Mouse (Mus musculus) kidney, embryonic 14.5 days (tissue): Measurements from ENCODE around the gene Itm2b. TPM values are rescaled to one million over a fixed set of nuclear protein-coding genes. Genes with fewer than 3 reads are reported as not detected.
A peak's percentile ranks its signal among the peaks of the same experiment; 100 is the strongest.

Experiments
- ATAC-seq: fragments of 200-750 bp; cut with Nextera tagmentation; 2 replicates; pipeline ENCODE4 v1.8.0; 2017; ENCODE audit warnings: moderate number of reproducible peaks, mild to moderate bottlenecking, moderate TSS enrichment, moderate library complexity; ENCODE audit not compliant: low FRiP score, low TSS enrichment
- H3K27ac ChIP-seq: fragments of 300-500 bp; sonication (generic); 2 replicates; pipeline ENCODE4 v1.5.1; 2014; ENCODE audit warnings: low read depth, mild to moderate bottlenecking, low read length, moderate library complexity, mixed read lengths
- H3K27me3 ChIP-seq: fragments of 300-500 bp; sonication (generic); 2 replicates; pipeline ENCODE4 v1.6.1; 2014; ENCODE audit warnings: mild to moderate bottlenecking, low read length; ENCODE audit not compliant: control insufficient read depth, insufficient read depth
- H3K36me3 ChIP-seq: fragments of 300-500 bp; sonication (generic); 2 replicates; pipeline ENCODE4 v1.6.1; 2014; ENCODE audit warnings: low read length, mixed read lengths; ENCODE audit not compliant: control insufficient read depth, insufficient read depth
- H3K4me1 ChIP-seq: fragments of 300-500 bp; sonication (generic); 2 replicates; pipeline ENCODE4 v1.6.1; 2014; ENCODE audit warnings: low read length, mixed read lengths; ENCODE audit not compliant: control insufficient read depth, insufficient read depth
- H3K4me2 ChIP-seq: fragments of 300-500 bp; sonication (generic); replicated peaks from 2 replicates; pipeline ENCODE4 v1.6.1; 2014; ENCODE audit warnings: low read depth, mild to moderate bottlenecking, low read length
- H3K4me3 ChIP-seq: fragments of 300-500 bp; sonication (generic); 2 replicates; pipeline ENCODE4 v1.5.1; 2014; ENCODE audit warnings: mild to moderate bottlenecking, low read length
- H3K9ac ChIP-seq: fragments of 300-500 bp; sonication (generic); 2 replicates; pipeline ENCODE4 v1.6.1; 2014; ENCODE audit warnings: low read depth, mild to moderate bottlenecking, low read length, moderate library complexity
- H3K9me3 ChIP-seq: fragments of 300-500 bp; sonication (generic); 2 replicates; pipeline ENCODE4 v1.6.1; 2016; ENCODE audit warnings: low read length; ENCODE audit not compliant: control insufficient read depth
- WGBS: fragments of 180-500 bp; shearing (Covaris S2); extraction: QIAGEN DNeasy Blood & Tissue Kit; methylation state at CpG from one replicate; pipeline ENCODE4 v1.1.7; 2014; 5-methylcytosine and 5-hydroxymethylcytosine counted together
- polyA plus RNA-seq: library from polyadenylated mRNA; unstranded; fragments of >200 nt; fragmentation: Nextera tagmentation; extraction: Ambion mirVana; gene quantifications from 2 replicates; pipeline ENCODE4 v1.2.1, GENCODE M21; 2014

Itm2b gene
- 796 and 844 TPM in 2 replicates for polyA plus RNA-seq

DNA sequence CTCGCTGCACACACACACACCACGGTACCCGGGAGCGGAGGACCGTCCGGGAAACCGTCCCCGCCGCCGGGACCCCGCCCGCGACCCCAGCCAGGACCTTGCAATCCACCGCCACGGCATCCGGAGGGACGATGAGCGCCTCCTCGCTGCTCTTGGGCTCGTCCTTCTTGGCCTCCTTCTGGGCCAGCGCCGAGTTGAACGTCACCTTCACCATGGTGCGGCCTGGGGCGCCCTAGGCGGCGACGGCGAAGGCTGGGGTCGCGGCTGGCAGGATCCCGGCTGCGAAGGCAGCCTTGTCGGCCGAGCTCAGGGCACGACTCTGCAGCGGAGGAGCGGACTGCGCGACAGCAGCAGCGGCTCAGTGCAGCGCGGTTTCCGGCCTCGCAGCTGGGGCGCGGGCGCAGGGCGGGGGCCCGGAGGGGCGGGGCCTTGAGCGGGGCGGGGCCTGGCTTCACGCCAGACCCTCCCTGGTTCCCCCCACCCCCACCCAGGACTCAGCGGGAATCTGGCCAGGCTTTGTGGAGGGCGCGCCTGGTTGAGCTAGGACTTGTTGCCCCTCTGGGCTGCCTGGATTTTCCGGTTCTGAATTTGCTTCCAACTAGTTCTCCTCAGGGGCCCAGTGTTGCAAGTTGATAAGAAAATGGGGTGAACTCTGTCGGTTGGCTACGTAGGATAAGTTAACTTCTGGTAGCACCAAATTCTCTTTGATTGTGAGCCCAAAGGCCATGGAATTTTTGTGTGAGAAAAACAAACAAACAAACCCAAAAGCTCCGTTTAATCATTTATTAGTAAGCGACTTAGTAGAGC lies at the start of gene Itm2b:
Gene Itm2b (minus strand): TSS at position 377 of the 807 bp plus-strand sequence.
- Histone ChIP-seq H3K36me3 (peaks cover 9% of the 10 kb centered on the region), H3K4me1 (peaks cover 17% of the 10 kb centered on the region; the same call in 1 of the 2 replicates), H3K9ac (peak within 1 kb of the TSS; percentile 95), H3K4me3 (peak within 1 kb of the TSS; percentile 87), H3K4me2 (peak within 1 kb of the TSS; percentile 70), H3K27me3 (no peaks in the 10 kb centered on the region), H3K27ac (peak within 1 kb of the TSS; percentile 95), H3K9me3 (0 out of 2 replicates have a peak, but pooled peaks cover 2% of the 10 kb centered on the region)
- peak; percentile 96 for ATAC-seq
- under 1% methylated on average over 58 of the region's 62 CpGs for WGBS

DNA sequence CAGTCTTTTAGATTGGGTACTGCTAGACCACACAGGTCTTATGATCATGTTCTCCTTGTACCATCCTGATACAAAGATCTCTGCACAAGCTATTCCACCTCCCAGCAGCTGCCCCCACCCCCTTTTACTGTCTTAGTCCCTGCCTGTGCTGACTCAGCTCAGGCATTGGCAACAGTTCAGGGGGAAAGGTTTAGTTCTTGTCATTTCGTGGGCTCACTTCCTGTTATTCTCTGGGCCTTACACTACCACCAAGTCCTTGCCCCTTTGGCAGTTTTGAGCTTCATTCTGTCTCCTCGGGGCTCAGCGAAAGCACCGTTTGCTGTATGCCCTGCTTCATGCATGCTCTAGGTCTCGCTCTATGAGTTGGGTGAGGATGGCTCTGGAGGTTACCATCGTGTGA lies 48.4 kb upstream of the Itm2b start:
- H3K4me1 ChIP-seq = no peaks in the 10 kb centered on the region
- H3K36me3 ChIP-seq = no peaks in the 10 kb centered on the region
- 79% methylated on average over 6 of the region's 6 CpGs for WGBS
- no peak overlapping the region for H3K9ac ChIP-seq
- no peak for ATAC-seq
- no peak overlapping the region for H3K4me2 ChIP-seq
- H3K9me3 ChIP-seq = no peaks in the 10 kb centered on the region
- no peak overlapping the region for H3K4me3 ChIP-seq
- H3K27ac ChIP-seq = no peak overlapping the region
- H3K27me3 ChIP-seq = no peaks in the 10 kb centered on the region

DNA sequence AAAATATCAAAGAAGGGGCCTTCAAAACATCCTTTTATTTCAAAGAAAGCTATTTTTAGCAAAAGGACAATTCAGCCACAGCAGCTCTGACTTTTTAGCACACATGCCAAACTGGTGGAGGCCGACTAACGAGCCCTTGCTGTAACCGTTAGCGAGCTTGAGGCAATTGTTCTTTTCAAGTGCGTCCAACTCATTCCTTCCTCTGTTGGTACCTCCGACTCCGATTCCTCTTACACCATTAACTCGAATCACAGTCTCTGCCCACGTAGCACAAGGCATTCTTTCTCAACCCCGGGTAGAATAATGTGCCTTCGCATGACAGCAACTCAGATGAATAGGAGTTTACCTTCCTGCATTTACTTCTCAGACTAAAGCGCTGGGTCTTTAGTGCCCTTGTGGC lies 45.5 kb upstream of the Itm2b start:
- Histone ChIP-seq H3K4me1 (no peaks in the 10 kb centered on the region), H3K4me3 (no peak overlapping the region), H3K27me3 (no peaks in the 10 kb centered on the region), H3K4me2 (no peak overlapping the region), H3K36me3 (no peaks in the 10 kb centered on the region), H3K27ac (no peak overlapping the region), H3K9ac (no peak overlapping the region), H3K9me3 (no peaks in the 10 kb centered on the region)
- no peak for ATAC-seq
- WGBS = 51% methylated on average over 12 of the region's 12 CpGs

DNA sequence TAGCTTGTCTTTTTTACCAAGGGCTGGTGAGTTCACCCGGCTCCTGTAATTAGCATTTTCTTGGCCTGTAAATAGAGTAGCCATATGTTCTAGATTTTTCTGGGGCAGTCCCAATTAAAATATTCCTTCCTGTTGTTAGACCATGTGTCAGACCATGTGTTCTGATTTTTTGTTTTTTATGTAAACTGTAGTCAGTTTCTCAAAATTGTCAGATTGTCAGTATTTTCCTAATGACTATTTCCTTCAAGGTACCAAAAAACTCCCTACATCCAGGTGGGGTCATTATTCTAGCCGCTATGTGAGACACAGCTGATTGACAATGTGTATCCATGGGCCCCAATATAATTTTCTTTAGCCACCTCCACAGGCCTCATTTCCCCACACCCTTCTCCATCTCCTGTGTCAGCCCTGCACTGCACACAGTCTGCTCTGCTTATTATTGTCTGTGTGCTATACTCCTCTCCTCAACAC lies 40.5 kb upstream of the Itm2b start:
- Histone ChIP-seq H3K27me3 (no peaks in the 10 kb centered on the region), H3K4me3 (no peak overlapping the region), H3K36me3 (no peaks in the 10 kb centered on the region), H3K27ac (no peak overlapping the region), H3K9me3 (no peaks in the 10 kb centered on the region), H3K4me1 (no peaks in the 10 kb centered on the region), H3K9ac (no peak overlapping the region), H3K4me2 (no peak overlapping the region)
- WGBS = 57% methylated on average over 2 of the region's 2 CpGs
- ATAC-seq = no peak

GRCm38 (mm10) chr14:73424961-73425360 lies 39.9 kb upstream of the Itm2b start:
- no peak overlapping the region for H3K4me3 ChIP-seq

DNA sequence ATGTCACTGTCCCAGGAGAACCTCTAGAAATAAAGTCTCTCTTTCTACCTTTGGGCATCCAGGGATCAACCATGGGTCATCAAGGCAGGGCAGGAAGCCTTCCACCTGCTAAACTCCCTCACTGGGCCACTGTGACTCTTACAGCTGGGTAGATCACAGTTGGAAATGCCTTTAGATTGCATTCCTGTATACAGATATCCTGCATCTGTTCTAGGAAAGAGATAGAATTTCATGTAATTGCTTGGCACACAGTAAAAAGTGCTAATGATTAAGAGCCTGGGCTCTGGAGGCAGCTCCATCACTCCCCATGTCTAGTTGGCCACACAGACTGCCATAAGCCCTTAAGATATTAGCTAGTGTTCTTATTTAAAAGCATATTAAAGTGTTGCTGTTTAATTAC lies 38.5 kb upstream of the Itm2b start:
- H3K4me3 ChIP-seq = no peak overlapping the region
- H3K9me3 ChIP-seq = no peaks in the 10 kb centered on the region
- H3K27me3 ChIP-seq = no peaks in the 10 kb centered on the region
- no peak overlapping the region for H3K27ac ChIP-seq
- no peaks in the 10 kb centered on the region for H3K4me1 ChIP-seq
- no peak overlapping the region for H3K4me2 ChIP-seq
- ATAC-seq = peak; percentile 50; the same call in 1 of the 2 replicates
- no peak overlapping the region for H3K9ac ChIP-seq
- H3K36me3 ChIP-seq = no peaks in the 10 kb centered on the region

More at GRCm38 (mm10) chr14:73424961-73425360, 39.9 kb upstream of the Itm2b start:
- Histone ChIP-seq H3K9me3 (no peaks in the 10 kb centered on the region), H3K4me1 (no peaks in the 10 kb centered on the region), H3K9ac (no peak overlapping the region), H3K27ac (no peak overlapping the region), H3K27me3 (no peaks in the 10 kb centered on the region), H3K4me2 (no peak overlapping the region), H3K36me3 (no peaks in the 10 kb centered on the region)
- ATAC-seq = no peak
- 54% methylated on average over 6 of the region's 6 CpGs for WGBS

DNA sequence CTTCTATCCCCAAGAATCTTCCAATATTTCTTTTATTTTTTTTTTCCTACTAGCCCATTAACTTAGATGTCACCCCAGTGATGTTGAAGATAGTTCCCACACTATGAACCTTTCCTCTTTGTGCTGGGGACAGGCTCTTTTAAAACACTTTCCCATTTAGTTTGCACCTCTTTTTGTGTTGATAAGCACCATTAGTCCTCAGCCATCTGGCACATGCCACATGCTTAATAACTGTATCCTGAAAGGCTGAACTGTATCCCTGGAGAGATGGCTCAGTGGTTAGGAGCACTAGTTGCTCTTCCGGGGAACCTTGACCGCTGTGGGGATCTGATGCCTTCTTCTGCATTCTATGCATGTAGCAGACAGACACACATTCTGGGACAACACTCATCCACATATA lies 37.5 kb upstream of the Itm2b start:
- Histone ChIP-seq H3K4me1 (no peaks in the 10 kb centered on the region), H3K9me3 (no peaks in the 10 kb centered on the region), H3K27me3 (no peaks in the 10 kb centered on the region), H3K4me2 (no peak overlapping the region), H3K4me3 (no peak overlapping the region), H3K9ac (no peak overlapping the region), H3K36me3 (no peaks in the 10 kb centered on the region), H3K27ac (no peak overlapping the region)
- 78% methylated on average over 2 of the region's 2 CpGs for WGBS
- ATAC-seq = no peak

- H3K9ac ChIP-seq = no peak overlapping the region
- H3K36me3 ChIP-seq = no peaks in the 10 kb centered on the region
- no peak overlapping the region for H3K4me3 ChIP-seq
- WGBS = 78% methylated on average over 9 of the region's 9 CpGs
- H3K4me2 ChIP-seq = no peak overlapping the region
- no peaks in the 10 kb centered on the region for H3K9me3 ChIP-seq
- peak; percentile 51; the same call in 1 of the 2 replicates for ATAC-seq
- H3K4me1 ChIP-seq = no peaks in the 10 kb centered on the region
- no peak overlapping the region for H3K27ac ChIP-seq
- H3K27me3 ChIP-seq = no peaks in the 10 kb centered on the region
Measured at GRCm38 (mm10) chr14:73421580-73421979, 36.5 kb upstream of the Itm2b start.

- H3K4me3 ChIP-seq = no peak overlapping the region
- no peaks in the 10 kb centered on the region for H3K36me3 ChIP-seq
- WGBS = 40% methylated on average over 5 of the region's 5 CpGs
- no peaks in the 10 kb centered on the region for H3K9me3 ChIP-seq
- no peak overlapping the region for H3K9ac ChIP-seq
- no peaks in the 10 kb centered on the region for H3K27me3 ChIP-seq
- H3K4me2 ChIP-seq = no peak overlapping the region
- H3K4me1 ChIP-seq = no peaks in the 10 kb centered on the region
- H3K27ac ChIP-seq = no peak overlapping the region
- ATAC-seq = no peak
Measured at GRCm38 (mm10) chr14:73420138-73420745, 35.2 kb upstream of the Itm2b start.
